10 mouse cellular contexts compared by ENCODE assay signal in the genomic region with DNA sequence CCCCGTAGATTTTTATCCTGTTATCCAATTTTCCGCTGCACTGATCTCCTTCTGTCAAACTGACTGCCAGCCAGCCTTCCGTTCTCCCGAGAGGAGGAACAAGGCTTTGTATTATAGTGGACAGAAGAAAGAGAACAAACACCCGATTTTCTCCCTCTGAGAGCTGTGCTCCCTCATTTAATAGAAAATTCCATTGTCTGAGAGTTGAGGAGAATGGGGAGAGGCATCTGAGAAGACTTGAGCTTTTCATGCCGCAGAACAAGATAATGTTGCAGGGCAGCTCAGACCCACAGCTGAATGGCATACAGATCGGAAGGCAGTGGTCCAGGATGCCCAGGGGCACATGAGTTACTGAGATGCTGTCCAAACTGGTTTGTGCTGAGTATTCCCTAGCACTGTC.
DNase-seq lines count a peak whose midpoint lies in the region; ATAC-seq and TF ChIP-seq lines count a peak whose summit lies in the region.
"Had no signal": no experiment of that assay in that cellular context is flagged by ENCODE, and none has a peak within 500 bp of the region (broad histone marks: within the 10 kb centered on the region; RNA-seq: fewer than 3 reads in every experiment).

No protein-coding gene starts in this region.

- H3K4me1 ChIP-seq in embryonic facial prominence, embryonic 11.5 days (ENCODE audit: control insufficient read depth, insufficient read depth, low read length) = no peaks in the 10 kb centered on the region
- H3K4me1 ChIP-seq in hindbrain, embryonic 15.5 days (replicated peaks) = 0 out of 2 replicates have a peak, but pooled peaks cover 2% of the 10 kb centered on the region
- H3K4me1 ChIP-seq in kidney, adult 2 months (ENCODE audit: control insufficient read depth, insufficient read depth, low read length) = no peaks in the 10 kb centered on the region
- H3K4me1 ChIP-seq: megakaryocyte, embryonic 14.5 days had no signal

- TF ChIP-seq POLR2A in kidney, adult 2 months (IDR thresholded peaks at IDR 0.05; ENCODE audit: low read depth, low read length) = no peak

- H3K4me3 ChIP-seq in embryonic facial prominence, embryonic 11.5 days (ENCODE audit: low read depth, low read length) = no peak overlapping the region
- H3K4me3 ChIP-seq in hindbrain, embryonic 15.5 days = peak overlapping the region; percentile 21
- no peak overlapping the region for H3K4me3 ChIP-seq in kidney, adult 2 months (ENCODE audit: insufficient read depth, low read depth, low read length)
- H3K4me3 ChIP-seq: megakaryocyte, embryonic 14.5 days had no signal

- peak; percentile 10 to 29 for DNase-seq in layer of hippocampus, adult 8-10 months (ENCODE audit: low spot score in 2 of 2)
- no peak for DNase-seq in layer of hippocampus, postnatal 14 days (ENCODE audit: low spot score in 2 of 2)
- DNase-seq in embryonic facial prominence, embryonic 11.5 days (ENCODE audit: low spot score) = peak; percentile 20
- DNase-seq in retina, postnatal 1 day = peak; percentile 92
- DNase-seq in adrenal gland, postnatal 36 days = no peak
- no peak for DNase-seq in kidney, adult 2 months
- DNase-seq in adrenal gland, adult 2 months = no peak
- DNase-seq: kidney, adult 18-20 months had no signal

- TF ChIP-seq CTCF in kidney, adult 2 months (conservative IDR thresholded peaks at IDR 0.05; ENCODE audit: insufficient read depth, insufficient read length, low read depth, low read length) = no peak

- 15% methylated on average over 7 of the region's 7 CpGs for WGBS in embryonic facial prominence, embryonic 11.5 days
- 12% methylated on average over 7 of the region's 7 CpGs for WGBS in hindbrain, embryonic 15.5 days
- 59% methylated on average over 7 of the region's 7 CpGs for WGBS in kidney, adult 2 months

- H3K36me3 ChIP-seq in embryonic facial prominence, embryonic 11.5 days (replicated peaks; ENCODE audit: control insufficient read depth, insufficient read depth, low read depth, low read length) = no peaks in the 10 kb centered on the region
- no peaks in the 10 kb centered on the region for H3K36me3 ChIP-seq in hindbrain, embryonic 15.5 days
- H3K36me3 ChIP-seq in kidney, adult 2 months (ENCODE audit: control insufficient read depth, insufficient read depth, low read length) = no peaks in the 10 kb centered on the region

- ATAC-seq in embryonic facial prominence, embryonic 11.5 days (replicated peaks; ENCODE audit: insufficient number of reproducible peaks, low FRiP score, low TSS enrichment, low read depth) = peak; percentile 44; the same call in 1 of the 2 replicates
- ATAC-seq in hindbrain, embryonic 15.5 days (ENCODE audit: low FRiP score, low read depth) = peak; percentile 87

- H3K9ac ChIP-seq in embryonic facial prominence, embryonic 11.5 days (replicated peaks; ENCODE audit: low read length) = no peak overlapping the region
- H3K9ac ChIP-seq in hindbrain, embryonic 15.5 days = no peak overlapping the region; the same call in 1 of the 2 replicates

- H3K4me2 ChIP-seq in embryonic facial prominence, embryonic 11.5 days (ENCODE audit: low read depth, low read length) = peak overlapping the region; percentile 2; the same call in 1 of the 2 replicates
- H3K4me2 ChIP-seq in hindbrain, embryonic 15.5 days = peak overlapping the region; percentile 51

- H3K9me3 ChIP-seq in embryonic facial prominence, embryonic 11.5 days (replicated peaks; ENCODE audit: control insufficient read depth, low read length) = no peaks in the 10 kb centered on the region
- H3K9me3 ChIP-seq in hindbrain, embryonic 15.5 days = no peaks in the 10 kb centered on the region
- H3K9me3 ChIP-seq: megakaryocyte, embryonic 14.5 days had no signal

- no peak overlapping the region for H3K27ac ChIP-seq in embryonic facial prominence, embryonic 11.5 days (replicated peaks; ENCODE audit: low read depth, low read length)
- peak overlapping the region; percentile 71 for H3K27ac ChIP-seq in hindbrain, embryonic 15.5 days (replicated peaks)
- H3K27ac ChIP-seq in kidney, adult 2 months (ENCODE audit: insufficient read depth, low read depth, low read length) = no peak overlapping the region

- H3K27me3 ChIP-seq in embryonic facial prominence, embryonic 11.5 days (ENCODE audit: control insufficient read depth, insufficient read depth, low read length) = no peaks in the 10 kb centered on the region
- H3K27me3 ChIP-seq in hindbrain, embryonic 15.5 days = no peaks in the 10 kb centered on the region
- H3K27me3 ChIP-seq in kidney, adult 2 months (replicated peaks; ENCODE audit: control insufficient read depth, insufficient read depth, low read length) = no peaks in the 10 kb centered on the region
- H3K27me3 ChIP-seq: megakaryocyte, embryonic 14.5 days had no signal

Comparison
In these comparisons a context has a peak if more than half of its experiments do, and no peak if none do; other contexts are left out.
1. DNase-seq: peak in layer of hippocampus, adult 8-10 months (2 of 2), embryonic facial prominence, embryonic 11.5 days (single experiment) and retina, postnatal 1 day (single experiment); none in layer of hippocampus, postnatal 14 days (0 of 2), adrenal gland, postnatal 36 days (0 of 2), kidney, adult 2 months (single experiment) and adrenal gland, adult 2 months (single experiment).